Mouse (Mus musculus): ENCODE data around the gene AU018091. TPM values are rescaled to one million over a fixed set of nuclear protein-coding genes. Genes with fewer than 3 reads are reported as not detected.
"Not testable (repeated sequence)": the region's sequence is repeated elsewhere in the genome, so short reads cannot be mapped to it uniquely, and the experiment has no call there.

Gene AU018091
- total and polyA plus RNA-seq, 2 experiments from 2014 or later: not detected

DNA sequence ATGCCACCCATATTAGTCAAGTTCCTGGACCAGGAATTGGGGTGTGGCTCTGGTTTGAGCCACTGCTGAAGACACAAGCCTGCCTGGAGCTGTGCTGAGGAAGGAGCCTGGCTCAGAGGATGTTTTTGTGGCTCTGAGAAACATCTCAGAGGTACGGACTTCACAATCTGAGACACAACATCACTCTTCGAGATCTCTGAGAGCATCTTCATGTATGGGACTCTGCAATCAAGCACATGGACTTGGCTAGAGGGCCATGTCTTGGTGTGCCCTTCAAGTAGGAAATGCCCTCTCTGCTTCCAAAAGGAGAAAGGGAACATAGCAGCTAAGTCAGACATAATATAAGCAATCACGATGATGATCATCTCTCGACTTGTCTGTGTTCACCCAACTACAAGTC is 25.5 kb upstream of the AU018091 start:
- no peak for TF ChIP-seq CTCF (IDR thresholded peaks at IDR 0.05; ENCODE audit: low read depth)
- Histone ChIP-seq H3K9ac (replicated peaks; ENCODE audit: low read length) (no peak overlapping the region), H3K4me2 (ENCODE audit: low read depth, low read length) (no peak overlapping the region), H3K4me1 (ENCODE audit: insufficient read depth, low read length) (no peaks in the 10 kb centered on the region), H3K27ac (no peak overlapping the region), H3K9me3 (ENCODE audit: low read length) (no peaks in the 10 kb centered on the region), H3K4me3 (ENCODE audit: low read length) (no peak overlapping the region), H3K27me3 (ENCODE audit: insufficient read depth, low read length) (no peaks in the 10 kb centered on the region), H3K36me3 (ENCODE audit: insufficient read depth, low read length) (no peaks in the 10 kb centered on the region)
- ATAC-seq (no peak), DNase-seq (ENCODE audit: low spot score) (no peak)
- WGBS: 90% methylated on average over 4 of the region's 4 CpGs

DNA sequence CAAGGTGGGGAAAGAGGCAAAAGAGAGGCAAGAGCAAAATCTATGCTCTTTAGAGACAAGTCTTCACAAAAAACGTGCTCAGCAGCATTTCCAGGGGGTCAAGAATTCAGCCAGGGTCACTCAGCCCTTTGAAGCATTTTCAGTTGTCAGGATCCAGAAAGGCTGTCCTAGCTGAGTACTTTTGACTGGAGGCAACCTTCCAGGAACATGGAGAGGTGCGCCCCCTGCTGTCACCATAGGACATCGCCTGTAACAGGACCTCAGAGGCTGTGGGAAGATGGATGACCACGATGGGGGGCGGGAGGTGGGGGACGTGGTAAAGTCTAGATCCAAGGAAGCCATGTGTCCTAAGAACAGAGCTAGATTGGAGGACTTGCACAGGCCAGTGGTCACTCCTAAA is 24.9 kb upstream of the AU018091 start:
- WGBS: 14% methylated on average over 6 of the region's 6 CpGs
- no peak overlapping the region for H3K4me2 ChIP-seq (ENCODE audit: low read depth, low read length)
- H3K4me1 ChIP-seq (ENCODE audit: insufficient read depth, low read length): no peaks in the 10 kb centered on the region
- no peaks in the 10 kb centered on the region for H3K36me3 ChIP-seq (ENCODE audit: insufficient read depth, low read length)
- peak; percentile 42; the same call in 1 of the 2 replicates for TF ChIP-seq CTCF (IDR thresholded peaks at IDR 0.05; ENCODE audit: low read depth)
- ATAC-seq (no peak), DNase-seq (ENCODE audit: low spot score) (peak; percentile 11)
- H3K27me3 ChIP-seq (ENCODE audit: insufficient read depth, low read length): no peaks in the 10 kb centered on the region
- H3K4me3 ChIP-seq (ENCODE audit: low read length): no peak overlapping the region
- H3K9me3 ChIP-seq (ENCODE audit: low read length): no peaks in the 10 kb centered on the region
- H3K9ac ChIP-seq (replicated peaks; ENCODE audit: low read length): no peak overlapping the region
- H3K27ac ChIP-seq: no peak overlapping the region

GRCm38 (mm10) chr7:3193049-3193632 is 24.1 kb upstream of the AU018091 start:
- H3K27ac ChIP-seq: no peak overlapping the region
- no peak overlapping the region for H3K9ac ChIP-seq (replicated peaks; ENCODE audit: low read length)
- no peaks in the 10 kb centered on the region for H3K36me3 ChIP-seq (ENCODE audit: insufficient read depth, low read length)
- no peaks in the 10 kb centered on the region for H3K4me1 ChIP-seq (ENCODE audit: insufficient read depth, low read length)
- no peaks in the 10 kb centered on the region for H3K27me3 ChIP-seq (ENCODE audit: insufficient read depth, low read length)
- WGBS: 83% methylated on average over 4 of the region's 4 CpGs
- TF ChIP-seq CTCF (IDR thresholded peaks at IDR 0.05; ENCODE audit: low read depth): no peak
- ATAC-seq (no peak), DNase-seq (ENCODE audit: low spot score) (no peak)
- H3K4me3 ChIP-seq (ENCODE audit: low read length): no peak overlapping the region
- no peaks in the 10 kb centered on the region for H3K9me3 ChIP-seq (ENCODE audit: low read length)
- no peak overlapping the region for H3K4me2 ChIP-seq (ENCODE audit: low read depth, low read length)

GRCm38 (mm10) chr7:3191971-3192498 is 23.0 kb upstream of the AU018091 start:
- Histone ChIP-seq H3K9ac (replicated peaks; ENCODE audit: low read length) (no peak overlapping the region), H3K27ac (no peak overlapping the region), H3K36me3 (ENCODE audit: insufficient read depth, low read length) (no peaks in the 10 kb centered on the region), H3K4me2 (ENCODE audit: low read depth, low read length) (no peak overlapping the region), H3K9me3 (ENCODE audit: low read length) (no peaks in the 10 kb centered on the region), H3K4me3 (ENCODE audit: low read length) (no peak overlapping the region), H3K27me3 (ENCODE audit: insufficient read depth, low read length) (no peaks in the 10 kb centered on the region), H3K4me1 (ENCODE audit: insufficient read depth, low read length) (no peaks in the 10 kb centered on the region)
- no peak for DNase-seq (ENCODE audit: low spot score)
- WGBS: 91% methylated on average over 12 of the region's 12 CpGs
- TF ChIP-seq CTCF (IDR thresholded peaks at IDR 0.05; ENCODE audit: low read depth): no peak
- no peak for ATAC-seq

- H3K9ac ChIP-seq (replicated peaks; ENCODE audit: low read length); H3K9me3 ChIP-seq (ENCODE audit: low read length); DNase-seq (ENCODE audit: low spot score); ATAC-seq; H3K27me3 ChIP-seq (ENCODE audit: insufficient read depth, low read length); H3K36me3 ChIP-seq (ENCODE audit: insufficient read depth, low read length); H3K4me2 ChIP-seq (ENCODE audit: low read depth, low read length); H3K27ac ChIP-seq; H3K4me1 ChIP-seq (ENCODE audit: insufficient read depth, low read length); H3K4me3 ChIP-seq (ENCODE audit: low read length): not testable (repeated sequence)
- 95% methylated on average over 2 of the region's 2 CpGs for WGBS
Observed at GRCm38 (mm10) chr7:3186726-3187125, 17.7 kb upstream of the AU018091 start.

DNA sequence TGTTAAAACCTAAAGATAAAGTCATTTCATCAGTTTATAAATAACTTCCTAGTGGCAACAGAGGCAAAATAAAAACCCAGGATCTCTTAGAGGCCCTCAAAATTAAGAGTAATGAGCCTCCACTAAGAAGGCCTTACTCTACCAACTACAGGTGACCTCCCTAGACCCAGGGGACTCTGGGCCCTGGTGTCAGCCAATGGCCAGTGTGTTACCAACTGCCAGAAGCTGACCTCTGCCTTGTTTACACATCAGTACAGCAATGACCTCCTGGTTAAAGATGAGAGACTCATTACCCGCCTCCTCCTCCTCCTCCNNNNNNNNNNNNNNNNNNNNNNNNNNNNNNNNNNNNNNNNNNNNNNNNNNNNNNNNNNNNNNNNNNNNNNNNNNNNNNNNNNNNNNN is 17.1 kb upstream of the AU018091 start:
- no peak for ATAC-seq
- TF ChIP-seq CTCF (IDR thresholded peaks at IDR 0.05; ENCODE audit: low read depth): no peak
- Histone ChIP-seq H3K9ac (replicated peaks; ENCODE audit: low read length) (no peak overlapping the region), H3K27ac (no peak overlapping the region), H3K4me1 (ENCODE audit: insufficient read depth, low read length) (no peaks in the 10 kb centered on the region), H3K27me3 (ENCODE audit: insufficient read depth, low read length) (no peaks in the 10 kb centered on the region), H3K4me2 (ENCODE audit: low read depth, low read length) (no peak overlapping the region), H3K4me3 (ENCODE audit: low read length) (no peak overlapping the region), H3K9me3 (ENCODE audit: low read length) (no peaks in the 10 kb centered on the region), H3K36me3 (ENCODE audit: insufficient read depth, low read length) (no peaks in the 10 kb centered on the region)
- 91% methylated on average over 1 of the region's 1 CpGs for WGBS
- DNase-seq (ENCODE audit: low spot score): no peak

GRCm38 (mm10) chr7:3184394-3184793 is 15.4 kb upstream of the AU018091 start:
- 41% methylated on average over 4 of the region's 4 CpGs for WGBS
- ATAC-seq: no peak
- peak; percentile 62 for TF ChIP-seq CTCF (IDR thresholded peaks at IDR 0.05; ENCODE audit: low read depth)
- H3K4me2 ChIP-seq (ENCODE audit: low read depth, low read length): no peak overlapping the region
- no peak for DNase-seq (ENCODE audit: low spot score)
- H3K9ac ChIP-seq (replicated peaks; ENCODE audit: low read length): no peak overlapping the region
- H3K36me3 ChIP-seq (ENCODE audit: insufficient read depth, low read length): no peaks in the 10 kb centered on the region
- H3K4me3 ChIP-seq (ENCODE audit: low read length): no peak overlapping the region
- H3K27ac ChIP-seq: no peak overlapping the region
- H3K4me1 ChIP-seq (ENCODE audit: insufficient read depth, low read length): no peaks in the 10 kb centered on the region
- no peaks in the 10 kb centered on the region for H3K27me3 ChIP-seq (ENCODE audit: insufficient read depth, low read length)
- no peaks in the 10 kb centered on the region for H3K9me3 ChIP-seq (ENCODE audit: low read length)

GRCm38 (mm10) chr7:3180958-3181357 is 12.0 kb upstream of the AU018091 start:
- not testable (repeated sequence) for H3K9me3 ChIP-seq (ENCODE audit: low read length)

More at GRCm38 (mm10) chr7:3180958-3181357, 12.0 kb upstream of the AU018091 start:
- H3K4me1 ChIP-seq (ENCODE audit: insufficient read depth, low read length); H3K36me3 ChIP-seq (ENCODE audit: insufficient read depth, low read length); ATAC-seq; H3K9ac ChIP-seq (replicated peaks; ENCODE audit: low read length); H3K4me3 ChIP-seq (ENCODE audit: low read length); H3K27ac ChIP-seq; H3K4me2 ChIP-seq (ENCODE audit: low read depth, low read length); DNase-seq (ENCODE audit: low spot score); H3K27me3 ChIP-seq (ENCODE audit: insufficient read depth, low read length): not testable (repeated sequence)
- WGBS: 95% methylated on average over 23 of the region's 24 CpGs

Data from hindbrain, postnatal 0 days (tissue).